Mouse (Mus musculus): ENCODE measurements around the gene 2410004B18Rik. TPM values are rescaled to one million over a fixed set of nuclear protein-coding genes. Genes with fewer than 3 reads are reported as not detected.

Gene 2410004B18Rik
- total RNA-seq, 2 experiments from 2014 or later = 15.0 to 22.4 TPM

GRCm38 (mm10) chr3:145925506-145925905 is 12.3 kb upstream of the 2410004B18Rik start:
- no peak for DNase-seq (ENCODE audit: low spot score in 2 of 2)

- no peak for DNase-seq (ENCODE audit: low spot score in 2 of 2)
Observed at GRCm38 (mm10) chr3:145929525-145930400, 8.1 kb upstream of the 2410004B18Rik start.

- DNase-seq (ENCODE audit: low spot score in 2 of 2) = no peak
Observed at GRCm38 (mm10) chr3:145933845-145934244, 4.0 kb upstream of the 2410004B18Rik start.

- DNase-seq (ENCODE audit: low spot score in 2 of 2) = peak; percentile 23 to 24
Observed at GRCm38 (mm10) chr3:145938405-145939349, 863 bp downstream of the 2410004B18Rik start.

- DNase-seq (ENCODE audit: low spot score in 2 of 2) = no peak
Observed at GRCm38 (mm10) chr3:145939402-145939801, 1.6 kb downstream of the 2410004B18Rik start.

GRCm38 (mm10) chr3:145939971-145940370 is 2.2 kb downstream of the 2410004B18Rik start:
- DNase-seq (ENCODE audit: low spot score in 2 of 2) = no peak

- DNase-seq (ENCODE audit: low spot score in 2 of 2) = peak in 1 of 2 experiments; percentile 57
Observed at GRCm38 (mm10) chr3:145941971-145942370, 4.2 kb downstream of the 2410004B18Rik start.

- no peak for DNase-seq (ENCODE audit: low spot score in 2 of 2)
Observed at GRCm38 (mm10) chr3:145944348-145944747, 6.5 kb downstream of the 2410004B18Rik start.

GRCm38 (mm10) chr3:145945904-145946303 is 8.1 kb downstream of the 2410004B18Rik start:
- no peak for DNase-seq (ENCODE audit: low spot score in 2 of 2)

- no peak for DNase-seq (ENCODE audit: low spot score in 2 of 2)
Observed at GRCm38 (mm10) chr3:145946654-145947053, 8.8 kb downstream of the 2410004B18Rik start.

- no peak for DNase-seq (ENCODE audit: low spot score in 2 of 2)
Observed at GRCm38 (mm10) chr3:145947539-145948204, 9.9 kb downstream of the 2410004B18Rik start.

GRCm38 (mm10) chr3:145950034-145950814 is 12.4 kb downstream of the 2410004B18Rik start:
- DNase-seq (ENCODE audit: low spot score in 2 of 2) = peak in 1 of 2 experiments; percentile 37

- DNase-seq (ENCODE audit: low spot score in 2 of 2) = no peak
Observed at GRCm38 (mm10) chr3:145950815-145951130, 13.0 kb downstream of the 2410004B18Rik start.

GRCm38 (mm10) chr3:145951287-145952165 is 13.7 kb downstream of the 2410004B18Rik start:
- DNase-seq (ENCODE audit: low spot score in 2 of 2) = no peak

- DNase-seq (ENCODE audit: low spot score in 2 of 2) = no peak
Observed at GRCm38 (mm10) chr3:145952945-145953344, 15.1 kb downstream of the 2410004B18Rik start.

GRCm38 (mm10) chr3:145953411-145953810 is 15.6 kb downstream of the 2410004B18Rik start:
- no peak for DNase-seq (ENCODE audit: low spot score in 2 of 2)

GRCm38 (mm10) chr3:145959824-145960223 is 22.0 kb downstream of the 2410004B18Rik start:
- no peak for DNase-seq (ENCODE audit: low spot score in 2 of 2)

- no peak for DNase-seq (ENCODE audit: low spot score in 2 of 2)
Observed at GRCm38 (mm10) chr3:145962411-145962810, 24.6 kb downstream of the 2410004B18Rik start.
